In the genomic region with DNA sequence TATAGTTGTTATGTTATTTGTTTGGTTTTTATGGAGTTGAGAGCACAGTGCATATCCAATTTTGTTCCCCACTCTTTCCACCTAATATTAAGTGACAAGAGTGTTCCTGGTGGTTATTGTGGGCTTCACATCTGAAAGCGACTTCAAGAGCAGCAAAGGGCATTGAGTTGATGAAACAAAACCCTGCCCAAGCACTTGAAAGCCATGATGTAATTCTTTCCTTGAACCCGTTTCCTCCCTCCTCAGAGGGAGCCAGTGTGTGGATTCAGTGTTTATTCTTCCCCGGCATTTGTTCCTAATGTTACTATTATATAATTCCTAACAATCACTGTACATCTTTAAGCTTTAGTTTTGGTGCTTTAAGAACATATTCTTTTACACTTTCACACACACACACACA, we compare ENCODE assay signal across 13 mouse cellular contexts.
"Had no signal": no experiment of that assay in that cellular context is flagged by ENCODE, and none has a peak within 500 bp of the region (broad histone marks: within the 10 kb centered on the region; RNA-seq: fewer than 3 reads in every experiment).

No protein-coding gene starts in this region.

- H3K4me2 ChIP-seq: kidney, embryonic 15.5 days; limb, embryonic 13.5 days; midbrain, embryonic 11.5 days had no signal

- H3K36me3 ChIP-seq: kidney, embryonic 15.5 days; limb, embryonic 10.5 days; limb, embryonic 13.5 days had no signal

- DNase-seq: kidney, adult 2 months; kidney, postnatal 25 days; layer of hippocampus, adult 9-11 months; liver, postnatal 0 days; midbrain, embryonic 14.5 days; thymus, postnatal 25 days had no signal

- H3K9ac ChIP-seq: kidney, embryonic 15.5 days; limb, embryonic 13.5 days; liver, embryonic 14.5 days; liver, postnatal 0 days had no signal

- H3K27ac ChIP-seq: kidney, embryonic 15.5 days; layer of hippocampus, adult 2 months; limb, embryonic 10.5 days; limb, embryonic 13.5 days; liver, embryonic 14.5 days had no signal

- H3K9me3 ChIP-seq: kidney, embryonic 15.5 days; limb, embryonic 10.5 days; limb, embryonic 13.5 days had no signal

- ATAC-seq: inflammation-experienced regulatory T-cells, adult 6 months; liver, postnatal 0 days had no signal

- H3K4me3 ChIP-seq: kidney, embryonic 15.5 days; layer of hippocampus, adult 2 months; limb, embryonic 10.5 days; limb, embryonic 13.5 days had no signal

- H3K27me3 ChIP-seq: kidney, embryonic 15.5 days; limb, embryonic 13.5 days had no signal
